Mouse (Mus musculus) gastrocnemius, postnatal 4 days (tissue): ENCODE data around the gene 4921517D22Rik. TPM values are rescaled to one million over a fixed set of nuclear protein-coding genes. Genes with fewer than 3 reads are reported as not detected.
"Not testable (repeated sequence)": the region's sequence is repeated elsewhere in the genome, so short reads cannot be mapped to it uniquely, and the experiment has no call there.

Experiments
- DNase-seq, 2 experiments: peaks; one replicate each; pipeline ENCODE4 v3.0.0; 2021 to 2022; ENCODE audit warnings: low spot score in 2 of 2, mixed read lengths in 2 of 2
- long read RNA-seq, 2 experiments: library from polyadenylated mRNA; stranded (forward); transcript quantifications; one replicate each; pipeline ENCODE4 v2.0.0; 2021
- total RNA-seq, 2 experiments: library from RNA; stranded (reverse); gene quantifications; 2 replicates each; pipeline ENCODE4 v1.2.3; 2021

Gene 4921517D22Rik
- total RNA-seq = not detected
- long read RNA-seq, experiment 1 = 0 reads
- long read RNA-seq, experiment 2 = 0 reads

- DNase-seq = no peak
These were observed at the start of gene 4921517D22Rik for GRCm38 (mm10) chr13:59694008-59694407. Gene 4921517D22Rik, minus strand, starts transcription at chr13:59694108.

- DNase-seq = no peak
These were observed 47.8 kb upstream of the 4921517D22Rik start for GRCm38 (mm10) chr13:59741697-59742096.

GRCm38 (mm10) chr13:59741096-59741495 is 47.2 kb upstream of the 4921517D22Rik start:
- DNase-seq = no peak

DNA sequence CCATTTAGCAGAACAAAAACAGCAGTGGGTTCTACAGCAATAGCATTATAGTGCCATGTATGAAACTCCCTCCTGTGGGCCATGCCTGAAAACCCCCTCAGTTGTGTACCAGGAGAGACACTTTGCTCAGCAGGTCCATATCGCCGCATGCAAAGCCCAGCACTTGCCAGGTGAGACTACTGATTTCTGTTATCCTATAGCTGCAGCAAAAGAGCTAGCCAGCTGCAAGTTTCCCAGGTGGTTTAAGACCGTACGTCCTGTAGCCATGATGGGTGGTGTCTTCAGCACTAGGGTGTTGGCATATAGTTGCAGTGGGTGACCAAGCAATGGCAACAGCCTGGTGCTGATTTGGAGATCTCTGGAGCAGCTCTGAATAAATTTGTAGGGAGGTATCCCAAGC is 45.5 kb upstream of the 4921517D22Rik start:
- DNase-seq = no peak

DNA sequence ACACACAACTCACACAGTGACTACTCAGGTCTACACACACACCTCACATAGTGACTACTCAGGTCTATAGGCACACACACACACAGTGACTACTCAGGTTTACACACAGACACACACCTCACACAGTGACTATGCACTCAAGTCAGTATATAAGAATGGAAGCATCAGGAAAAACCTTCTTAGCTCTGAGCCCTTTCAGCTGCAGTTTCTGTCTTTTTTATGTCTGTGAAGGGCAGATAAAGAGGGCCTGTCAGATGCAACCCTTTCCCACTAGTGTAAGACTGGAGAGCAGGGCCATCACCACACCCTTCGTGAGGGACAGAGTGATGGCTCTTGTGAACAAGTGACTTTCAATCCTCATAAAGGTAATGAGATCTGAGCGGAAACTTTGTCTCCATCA is 44.5 kb upstream of the 4921517D22Rik start:
- DNase-seq = no peak

DNA sequence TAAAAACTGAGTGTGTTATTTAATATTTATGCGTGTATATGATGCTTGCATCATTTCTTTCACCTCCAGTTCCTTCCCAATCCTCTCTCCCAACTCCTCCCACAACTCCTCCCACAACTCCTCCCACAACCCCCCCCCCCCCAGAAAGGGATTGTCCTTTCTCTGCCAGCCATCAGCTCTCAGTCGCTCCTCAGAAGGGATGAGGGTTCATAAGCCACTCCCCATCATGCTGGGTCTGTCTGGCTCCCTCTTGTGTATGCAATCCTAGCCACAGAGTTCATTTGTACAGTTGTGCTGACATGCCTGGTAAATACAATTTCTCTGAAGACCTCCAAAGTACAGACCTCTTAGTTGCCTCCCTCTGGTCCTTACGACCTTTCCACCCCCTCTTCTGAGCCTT is 41.3 kb upstream of the 4921517D22Rik start:
- DNase-seq = no peak

- DNase-seq = not testable (repeated sequence)
These were observed 40.4 kb upstream of the 4921517D22Rik start for GRCm38 (mm10) chr13:59734347-59734746.

GRCm38 (mm10) chr13:59733936-59734335 is 40.0 kb upstream of the 4921517D22Rik start:
- no peak for DNase-seq

DNA sequence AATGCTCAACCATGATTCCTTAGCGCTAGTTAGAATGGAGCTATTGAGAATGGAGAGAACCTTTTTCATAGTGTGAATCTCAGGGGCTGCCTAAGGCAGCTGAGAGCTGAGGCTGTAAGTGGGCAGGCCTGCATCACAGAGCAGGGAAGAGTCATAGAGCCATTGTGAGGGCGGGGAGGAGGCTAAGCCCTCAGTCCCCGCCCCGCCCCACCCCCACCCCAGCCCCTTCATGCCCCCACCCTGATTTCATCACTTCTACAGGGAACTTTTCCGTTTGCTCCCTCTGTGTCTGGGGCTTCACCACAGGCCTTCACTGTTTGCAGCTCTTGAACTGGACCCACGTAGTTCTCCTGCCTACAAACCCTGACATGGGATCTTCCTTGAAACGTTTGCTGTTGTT is 37.7 kb upstream of the 4921517D22Rik start, which contains the start of gene Spata31d1d:
Gene Spata31d1d, minus strand, starts transcription at position 101 of the 400 bp plus-strand sequence.
- DNase-seq = no peak

DNA sequence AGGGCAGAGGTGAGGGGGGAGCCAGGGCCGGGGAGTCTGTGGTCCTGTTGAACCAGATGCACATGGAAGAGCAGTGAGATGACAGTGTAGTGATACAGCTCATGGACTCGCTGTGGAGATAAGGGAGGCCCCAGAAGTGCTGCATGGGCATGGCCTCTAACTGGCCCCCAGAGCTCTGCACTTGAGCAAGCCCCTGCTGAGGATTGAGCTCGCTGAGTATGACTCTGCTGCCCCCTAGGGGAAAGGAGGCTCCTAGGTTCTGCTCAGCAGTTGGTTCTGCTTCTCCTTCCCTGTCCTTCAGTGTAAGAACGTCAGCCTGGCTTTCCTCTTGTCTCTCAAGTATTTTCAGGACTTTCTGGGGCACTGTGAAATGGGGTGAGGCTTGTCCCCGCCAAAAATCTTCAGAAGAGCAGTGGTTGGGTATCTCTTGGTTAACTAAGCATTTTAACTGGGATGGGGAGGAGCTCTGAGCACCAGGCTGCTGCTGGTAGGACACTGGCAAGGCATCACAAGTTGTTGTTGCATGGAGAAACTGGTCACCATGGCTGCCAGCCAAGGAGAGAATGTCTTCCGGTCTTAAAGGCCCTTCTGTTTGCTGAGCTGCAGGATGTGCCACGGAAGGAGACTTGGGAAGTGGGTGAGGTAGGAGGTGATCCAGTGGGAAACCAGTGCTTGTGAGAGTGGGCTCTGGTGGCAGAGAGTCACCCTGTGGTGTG is 34.6 kb upstream of the 4921517D22Rik start:
- DNase-seq = peak; percentile 61 to 81

DNA sequence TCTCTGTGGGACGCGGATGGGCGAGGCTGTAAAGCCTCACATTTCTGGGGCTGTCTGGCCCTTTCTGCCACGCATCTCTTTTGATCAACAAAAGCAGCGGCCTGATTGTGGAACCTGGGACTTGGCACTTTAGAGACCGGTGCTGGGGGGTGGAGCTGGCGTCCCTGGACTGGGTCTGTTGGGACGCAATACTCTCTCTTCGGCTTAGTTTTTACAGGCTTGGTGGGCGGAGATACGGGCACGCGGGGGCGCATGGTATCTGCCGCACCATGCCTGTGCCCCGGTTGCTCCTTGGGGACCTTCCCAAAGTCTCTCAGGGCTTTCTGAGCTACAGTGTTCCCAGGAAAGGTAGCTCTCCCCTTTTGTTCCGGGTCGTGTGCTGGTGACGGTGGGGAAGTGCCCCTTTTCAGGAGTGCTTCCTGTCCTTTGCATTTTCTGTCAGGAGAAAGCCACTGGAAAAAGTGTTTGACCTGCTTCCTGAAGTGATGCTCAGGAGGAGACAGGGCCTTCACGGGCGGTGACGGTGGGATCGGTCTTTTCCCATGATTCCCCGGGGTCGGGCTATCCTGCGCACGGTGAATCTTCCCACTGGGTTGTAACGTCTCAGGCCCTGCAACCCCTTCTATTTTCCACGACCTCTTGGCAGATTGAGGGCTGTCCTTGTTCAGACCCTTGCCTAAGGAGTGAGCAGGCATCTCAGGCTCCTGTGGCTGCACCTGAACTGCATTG is 32.4 kb upstream of the 4921517D22Rik start:
- DNase-seq = no peak

- not testable (repeated sequence) for DNase-seq
These were observed 28.2 kb upstream of the 4921517D22Rik start for GRCm38 (mm10) chr13:59722089-59722488.

- DNase-seq = no peak
These were observed 25.6 kb upstream of the 4921517D22Rik start for GRCm38 (mm10) chr13:59719475-59719874.

- not testable (repeated sequence) for DNase-seq
These were observed 25.0 kb upstream of the 4921517D22Rik start for GRCm38 (mm10) chr13:59718857-59719440.

DNA sequence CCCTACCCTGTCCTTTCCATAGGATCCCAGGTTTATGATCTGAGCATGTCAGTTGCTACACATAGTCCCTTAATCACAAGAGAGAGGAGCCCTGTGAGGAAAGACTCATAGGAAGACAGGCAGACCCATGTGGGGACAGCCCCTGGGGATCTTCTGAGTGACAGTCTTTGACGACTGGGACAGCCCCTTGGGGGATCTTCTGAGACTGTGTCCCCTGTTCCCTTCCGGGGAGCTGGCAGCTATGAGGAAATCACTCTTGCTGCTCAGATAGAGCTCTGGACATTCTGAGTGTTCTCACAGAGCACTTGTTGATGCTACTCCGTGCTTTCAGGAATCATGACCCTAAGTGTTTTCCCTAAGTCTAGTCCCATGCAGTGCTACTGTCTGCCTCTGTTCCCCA is 19.8 kb upstream of the 4921517D22Rik start:
- DNase-seq = no peak

GRCm38 (mm10) chr13:59711984-59712383 is 18.1 kb upstream of the 4921517D22Rik start, which contains the start of gene Spata31d1b:
Gene Spata31d1b, plus strand, starts transcription at chr13:59712284.
- not testable (repeated sequence) for DNase-seq

- no peak for DNase-seq
These were observed 16.3 kb upstream of the 4921517D22Rik start, which contains the start of gene Spata31d1a for GRCm38 (mm10) chr13:59710230-59710629. Gene Spata31d1a, minus strand, starts transcription at chr13:59710330.

DNA sequence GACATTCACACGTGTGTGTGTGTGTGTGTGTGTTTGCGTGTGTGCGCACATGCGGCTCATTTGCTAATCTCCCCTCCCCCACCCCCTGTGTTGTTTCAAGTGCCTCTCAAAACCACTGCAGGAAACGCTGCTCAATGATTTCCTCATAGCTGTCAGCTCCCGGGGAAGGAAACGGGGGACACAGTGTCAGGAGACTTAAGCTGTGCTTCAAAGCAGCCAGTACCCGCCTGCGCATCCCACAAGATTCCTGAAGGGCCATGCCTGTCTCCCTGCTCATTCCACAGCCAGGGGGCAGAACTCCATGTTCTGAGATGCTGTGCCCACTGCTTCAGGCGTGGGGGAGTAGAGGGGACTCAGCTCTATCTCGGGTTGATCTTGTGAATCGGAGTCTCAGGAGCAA is 10.7 kb upstream of the 4921517D22Rik start:
- DNase-seq = no peak

GRCm38 (mm10) chr13:59703514-59703913 is 9.6 kb upstream of the 4921517D22Rik start:
- DNase-seq = no peak

- not testable (repeated sequence) for DNase-seq
These were observed 6.2 kb upstream of the 4921517D22Rik start for GRCm38 (mm10) chr13:59700137-59700536.

- DNase-seq = no peak
These were observed 5.2 kb upstream of the 4921517D22Rik start for GRCm38 (mm10) chr13:59699131-59699530.

GRCm38 (mm10) chr13:59695781-59696180 is 1.9 kb upstream of the 4921517D22Rik start:
- no peak for DNase-seq
